Mouse (Mus musculus) myocyte (in vitro differentiated cells): ENCODE data around the gene Sept10. TPM values are rescaled to one million over a fixed set of nuclear protein-coding genes. Genes with fewer than 3 reads are reported as not detected.

Experiments used
- H3K27me3 ChIP-seq: one replicate; pipeline ENCODE4 v1.6.1; 2011; ENCODE audit not compliant: control insufficient read depth, insufficient read depth, insufficient read length
- H3K36me3 ChIP-seq: one replicate; pipeline ENCODE4 v1.6.1; 2011; ENCODE audit not compliant: control insufficient read depth, insufficient read depth
- H3K4me2 ChIP-seq: one replicate; pipeline ENCODE4 v1.6.1; 2011; ENCODE audit warnings: low read depth, control low read depth
- H3K4me3 ChIP-seq: one replicate; pipeline ENCODE4 v1.5.1; 2011; ENCODE audit warnings: mild to moderate bottlenecking, control low read depth, moderate library complexity
- H3K79me2 ChIP-seq: one replicate; pipeline ENCODE4 v1.6.1; 2011; ENCODE audit not compliant: control insufficient read depth, insufficient read depth
- H3ac ChIP-seq: one replicate; pipeline ENCODE4 v1.6.1; 2011; ENCODE audit not compliant: control insufficient read depth, insufficient read length
- CEBPB ChIP-seq: IDR thresholded peaks from 2 replicates; pipeline ENCODE4 v1.6.1; 2011; ENCODE audit warnings: mild to moderate bottlenecking, moderate library complexity; ENCODE audit not compliant: poor library complexity, insufficient read depth, severe bottlenecking
- E2F4 ChIP-seq: IDR thresholded peaks from one replicate; pipeline ENCODE4 v1.6.1; 2011; ENCODE audit warnings: mild to moderate bottlenecking, control low read depth, moderate library complexity; ENCODE audit not compliant: insufficient read depth
- MAX ChIP-seq: IDR thresholded peaks from one replicate; pipeline ENCODE4 v1.6.1; 2011; ENCODE audit warnings: low read depth, mild to moderate bottlenecking, control low read depth
- MYOD1 ChIP-seq, 3 experiments: IDR thresholded peaks; one replicate each; pipeline ENCODE4 v1.6.1; 2011; ENCODE audit warnings: control low read depth in 2 of 3, low read depth in 2 of 3, mild to moderate bottlenecking in 2 of 3, moderate library complexity in 1 of 3; ENCODE audit not compliant: insufficient read length in 2 of 3, control insufficient read depth in 1 of 3
- MYOG ChIP-seq, 3 experiments: IDR thresholded peaks; one replicate each; pipeline ENCODE4 v1.6.1; 2011; ENCODE audit warnings: control low read depth in 2 of 3, low read depth in 2 of 3, mild to moderate bottlenecking in 2 of 3; ENCODE audit not compliant: insufficient read length in 2 of 3, control insufficient read depth in 1 of 3, insufficient read depth in 1 of 3
- POLR2A ChIP-seq: IDR thresholded peaks from one replicate; pipeline ENCODE4 v1.6.1; 2011; ENCODE audit warnings: low read depth, mild to moderate bottlenecking, control low read depth, moderate library complexity; ENCODE audit not compliant: insufficient read length
- POLR2AphosphoS2 ChIP-seq: IDR thresholded peaks from one replicate; pipeline ENCODE4 v1.6.1; 2011; ENCODE audit warnings: low read depth, control low read depth; ENCODE audit not compliant: insufficient read length
- REST ChIP-seq: IDR thresholded peaks from one replicate; pipeline ENCODE4 v1.6.1; 2011; ENCODE audit warnings: mild to moderate bottlenecking, control low read depth, moderate library complexity; ENCODE audit not compliant: insufficient read depth, insufficient read length
- SRF ChIP-seq: IDR thresholded peaks from one replicate; pipeline ENCODE4 v1.6.1; 2011; ENCODE audit warnings: low read depth; ENCODE audit not compliant: control insufficient read depth, insufficient read length
- TCF12 ChIP-seq: IDR thresholded peaks from one replicate; pipeline ENCODE4 v1.6.1; 2011; ENCODE audit warnings: mild to moderate bottlenecking, control low read depth; ENCODE audit not compliant: poor library complexity, insufficient read depth, severe bottlenecking
- TCF3 ChIP-seq: IDR thresholded peaks from one replicate; pipeline ENCODE4 v1.6.1; 2011; ENCODE audit warnings: low read depth, control low read depth; ENCODE audit not compliant: insufficient read length
- USF1 ChIP-seq: IDR thresholded peaks from one replicate; pipeline ENCODE4 v1.6.1; 2011; ENCODE audit warnings: low read depth, mild to moderate bottlenecking, control low read depth, moderate library complexity
- polyA plus RNA-seq: library from polyadenylated mRNA; unstranded; fragments of >200 nt; fragmentation: generic; extraction: Trizol; gene quantifications from one replicate; pipeline ENCODE4 v1.2.1, GENCODE M21; 2012; ENCODE audit warnings: missing spikeins

Gene Sept10
- polyA plus RNA-seq, 1 experiment = 16.9 TPM

DNA sequence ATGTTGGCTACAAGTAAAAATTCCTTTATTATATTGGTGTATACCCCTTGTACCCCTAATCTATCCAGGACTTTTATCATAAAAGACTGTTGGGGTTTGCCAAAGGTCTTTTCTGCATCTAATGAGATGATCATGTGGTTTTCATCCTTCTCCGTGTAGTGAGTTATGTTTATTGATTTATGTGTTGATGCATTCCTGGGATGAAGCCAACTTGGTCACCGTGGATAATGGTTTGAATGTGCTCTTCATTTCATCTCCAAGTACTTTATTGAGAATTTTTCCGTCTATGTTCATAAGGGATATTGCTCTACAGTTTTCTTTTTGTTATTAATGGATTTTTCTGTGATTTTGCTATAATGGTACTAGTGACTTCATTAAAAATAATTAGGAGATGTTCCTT is 27.9 kb upstream of the Sept10 start:
- TF ChIP-seq MYOD1 (IDR thresholded peaks at IDR 0.05; ENCODE audit: control insufficient read depth in 1 of 3, insufficient read length in 2 of 3, low read depth in 2 of 3) (no peak), CEBPB (no peak)
- Histone ChIP-seq H3ac (no peak overlapping the region), H3K79me2 (no peaks in the 10 kb centered on the region), H3K27me3 (no peaks in the 10 kb centered on the region), H3K36me3 (no peaks in the 10 kb centered on the region), H3K4me2 (no peak overlapping the region), H3K4me3 (no peak overlapping the region)

DNA sequence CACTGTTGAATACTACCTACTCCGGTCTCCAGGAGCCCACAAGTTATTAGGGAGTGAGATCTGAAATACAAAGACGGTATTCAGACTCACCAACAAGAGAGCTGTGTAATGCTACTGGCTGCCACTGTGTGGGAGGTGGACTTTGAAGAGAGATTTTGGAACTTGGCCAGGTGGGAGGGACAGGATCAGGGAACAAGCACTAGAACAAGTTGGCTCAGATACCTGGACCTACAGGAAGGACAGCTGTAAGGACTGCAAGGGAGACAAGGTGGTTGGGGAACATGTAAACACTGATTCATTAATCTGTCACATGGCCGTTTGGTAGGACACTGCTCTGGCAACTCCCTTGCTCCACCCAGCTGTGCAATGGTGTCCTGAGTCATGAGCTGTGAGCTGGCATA is 19.5 kb upstream of the Sept10 start:
- H3ac ChIP-seq = no peak overlapping the region
- H3K36me3 ChIP-seq = no peaks in the 10 kb centered on the region
- no peak overlapping the region for H3K4me3 ChIP-seq
- H3K4me2 ChIP-seq = peak overlapping the region; percentile 23
- peak in 2 of 3 experiments; percentile 25 to 60 for TF ChIP-seq MYOD1 (IDR thresholded peaks at IDR 0.05; ENCODE audit: control insufficient read depth in 1 of 3, insufficient read length in 2 of 3, low read depth in 2 of 3)
- TF ChIP-seq POLR2A = no peak
- peak; percentile 78 for TF ChIP-seq USF1
- no peak for TF ChIP-seq REST
- TF ChIP-seq TCF3 = no peak
- H3K27me3 ChIP-seq = no peaks in the 10 kb centered on the region
- H3K79me2 ChIP-seq = no peaks in the 10 kb centered on the region

GRCm38 (mm10) chr10:59237757-59238156 is 16.1 kb upstream of the Sept10 start:
- Histone ChIP-seq H3K27me3 (no peaks in the 10 kb centered on the region), H3K4me2 (no peak overlapping the region), H3ac (no peak overlapping the region), H3K79me2 (no peaks in the 10 kb centered on the region), H3K36me3 (no peaks in the 10 kb centered on the region), H3K4me3 (no peak overlapping the region)
- TF ChIP-seq POLR2A (no peak), TCF3 (no peak), MYOG (IDR thresholded peaks at IDR 0.05; ENCODE audit: control insufficient read depth in 1 of 3, insufficient read depth in 1 of 3, insufficient read length in 2 of 3, low read depth in 2 of 3) (peak in 1 of 3 experiments; percentile 50), TCF12 (no peak), CEBPB (no peak), SRF (no peak), USF1 (no peak), MAX (no peak), MYOD1 (IDR thresholded peaks at IDR 0.05; ENCODE audit: control insufficient read depth in 1 of 3, insufficient read length in 2 of 3, low read depth in 2 of 3) (peak in 2 of 3 experiments; percentile 34 to 46), POLR2AphosphoS2 (no peak), E2F4 (no peak)

- H3K27me3 ChIP-seq = no peaks in the 10 kb centered on the region
- H3K79me2 ChIP-seq = no peaks in the 10 kb centered on the region
- no peak overlapping the region for H3K4me3 ChIP-seq
- no peaks in the 10 kb centered on the region for H3K36me3 ChIP-seq
- H3K4me2 ChIP-seq = no peak overlapping the region
- no peak overlapping the region for H3ac ChIP-seq
- no peak for TF ChIP-seq CEBPB
Measured at GRCm38 (mm10) chr10:59236486-59236885, 14.8 kb upstream of the Sept10 start.

DNA sequence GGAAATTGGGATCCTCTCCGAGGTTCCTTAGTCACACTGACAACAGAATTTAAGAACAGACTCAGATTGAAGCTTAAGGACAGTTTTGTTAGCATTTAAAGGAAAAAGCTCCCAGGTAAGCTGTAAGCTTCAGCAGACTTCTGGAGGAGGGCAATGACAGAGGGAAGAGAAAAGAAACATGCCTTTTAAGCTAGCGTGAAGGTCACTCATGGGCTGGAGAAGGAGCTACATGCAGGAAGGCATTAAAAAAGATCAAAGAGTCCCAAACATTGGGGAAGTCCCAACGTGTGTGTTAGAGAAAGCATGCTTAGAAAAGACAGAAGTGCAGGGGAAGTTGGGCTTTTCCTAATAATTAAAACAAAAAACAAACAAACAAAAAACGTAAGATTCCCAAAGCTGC is 14.2 kb upstream of the Sept10 start:
- TF ChIP-seq USF1 (no peak), TCF12 (no peak), MYOG (IDR thresholded peaks at IDR 0.05; ENCODE audit: control insufficient read depth in 1 of 3, insufficient read depth in 1 of 3, insufficient read length in 2 of 3, low read depth in 2 of 3) (no peak), POLR2AphosphoS2 (no peak), SRF (no peak), POLR2A (no peak), MYOD1 (IDR thresholded peaks at IDR 0.05; ENCODE audit: control insufficient read depth in 1 of 3, insufficient read length in 2 of 3, low read depth in 2 of 3) (no peak), TCF3 (no peak), MAX (no peak), REST (no peak), CEBPB (no peak), E2F4 (no peak)
- no peak overlapping the region for H3K4me3 ChIP-seq
- no peaks in the 10 kb centered on the region for H3K79me2 ChIP-seq
- H3K27me3 ChIP-seq = no peaks in the 10 kb centered on the region
- H3K36me3 ChIP-seq = no peaks in the 10 kb centered on the region
- no peak overlapping the region for H3ac ChIP-seq
- H3K4me2 ChIP-seq = no peak overlapping the region

DNA sequence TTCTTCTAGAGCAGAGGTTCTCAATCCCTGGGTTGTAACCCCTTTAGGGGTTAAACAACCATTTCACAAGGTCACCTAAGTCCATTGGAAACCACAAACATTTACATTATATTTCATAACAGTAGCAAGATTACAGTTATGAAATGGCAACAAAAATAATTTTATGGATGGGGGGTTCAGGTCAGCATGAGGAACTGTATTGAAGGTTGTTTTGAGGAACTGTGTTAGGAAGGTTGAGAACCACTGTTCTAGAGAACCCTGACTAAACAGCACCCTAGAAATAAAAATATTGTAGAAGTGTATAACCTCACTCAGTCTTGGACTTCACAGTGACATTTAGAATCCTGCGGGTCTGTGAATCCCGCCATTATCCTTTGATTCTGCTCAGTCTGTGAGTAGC is 13.6 kb upstream of the Sept10 start:
- no peak for TF ChIP-seq TCF12
- no peak for TF ChIP-seq MAX
- no peak for TF ChIP-seq REST
- TF ChIP-seq POLR2AphosphoS2 = no peak
- no peak for TF ChIP-seq MYOG (IDR thresholded peaks at IDR 0.05; ENCODE audit: control insufficient read depth in 1 of 3, insufficient read depth in 1 of 3, insufficient read length in 2 of 3, low read depth in 2 of 3)
- TF ChIP-seq SRF = no peak
- no peak for TF ChIP-seq CEBPB
- TF ChIP-seq POLR2A = no peak
- no peak for TF ChIP-seq E2F4
- TF ChIP-seq USF1 = no peak
- no peak for TF ChIP-seq MYOD1 (IDR thresholded peaks at IDR 0.05; ENCODE audit: control insufficient read depth in 1 of 3, insufficient read length in 2 of 3, low read depth in 2 of 3)
- no peak for TF ChIP-seq TCF3
- H3K27me3 ChIP-seq = no peaks in the 10 kb centered on the region
- no peak overlapping the region for H3K4me2 ChIP-seq
- no peak overlapping the region for H3ac ChIP-seq
- H3K36me3 ChIP-seq = no peaks in the 10 kb centered on the region
- no peaks in the 10 kb centered on the region for H3K79me2 ChIP-seq
- no peak overlapping the region for H3K4me3 ChIP-seq
